Mouse (Mus musculus) urinary bladder, postnatal 14 days (tissue): ENCODE results near the gene Krt88.

Experiments used
- DNase-seq: peaks from one replicate; pipeline ENCODE4 v3.0.0; 2021; ENCODE audit warnings: low spot score

The Krt88 gene

DNA sequence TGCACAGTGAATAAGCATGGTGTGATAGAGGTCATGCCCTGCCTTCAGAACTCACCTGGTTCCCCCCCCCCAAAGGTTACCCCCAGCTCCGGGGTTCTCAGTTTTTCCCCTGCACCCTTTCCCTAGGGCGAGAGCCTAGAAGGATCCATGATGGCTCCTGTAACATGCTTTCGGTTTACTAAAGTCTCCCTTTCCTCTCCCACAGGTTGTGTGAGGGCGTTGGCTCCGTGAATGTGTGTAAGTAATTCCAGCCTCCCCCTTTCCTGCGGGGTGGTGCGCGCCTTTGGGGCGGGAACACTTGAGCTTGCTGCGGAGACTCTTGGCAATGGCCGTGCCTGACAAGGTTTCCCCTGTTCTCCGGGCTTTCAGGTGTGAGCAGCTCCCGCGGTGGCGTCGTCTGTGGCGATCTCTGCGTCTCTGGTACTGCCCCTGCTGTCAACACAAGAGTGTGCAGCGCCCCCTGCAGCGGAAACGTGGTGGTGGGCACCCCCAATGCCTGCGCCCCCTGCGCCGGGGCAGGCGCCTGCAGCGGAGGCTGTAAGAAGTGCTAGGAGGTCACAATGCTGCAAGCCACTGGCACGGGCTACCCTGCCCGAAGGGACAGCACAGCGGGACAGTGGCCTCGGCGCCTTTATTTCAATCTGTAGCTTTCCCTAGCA is 31.6 kb downstream of the Krt88 start:
- DNase-seq, result peak; percentile 56

DNA sequence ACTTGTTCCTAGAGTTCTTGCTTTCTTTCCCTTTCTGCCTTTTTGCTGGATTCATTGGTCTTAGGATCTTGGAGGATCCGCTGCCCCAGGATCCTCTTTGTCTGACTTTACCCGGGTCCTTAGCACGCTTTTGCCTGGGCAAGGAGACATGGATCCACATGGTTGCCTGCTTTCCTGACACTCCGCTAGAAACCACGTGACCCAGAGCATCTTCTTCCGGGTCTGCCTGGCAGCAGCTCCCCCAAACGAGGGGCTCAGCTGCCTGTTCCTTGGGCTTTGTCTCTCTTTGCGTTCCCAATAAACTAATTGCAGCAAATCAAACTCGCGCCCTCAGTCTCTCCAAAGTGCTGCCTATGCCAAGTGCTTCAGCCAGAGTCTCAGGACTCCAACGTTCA is 32.1 kb downstream of the Krt88 start:
- no peak for DNase-seq

DNA sequence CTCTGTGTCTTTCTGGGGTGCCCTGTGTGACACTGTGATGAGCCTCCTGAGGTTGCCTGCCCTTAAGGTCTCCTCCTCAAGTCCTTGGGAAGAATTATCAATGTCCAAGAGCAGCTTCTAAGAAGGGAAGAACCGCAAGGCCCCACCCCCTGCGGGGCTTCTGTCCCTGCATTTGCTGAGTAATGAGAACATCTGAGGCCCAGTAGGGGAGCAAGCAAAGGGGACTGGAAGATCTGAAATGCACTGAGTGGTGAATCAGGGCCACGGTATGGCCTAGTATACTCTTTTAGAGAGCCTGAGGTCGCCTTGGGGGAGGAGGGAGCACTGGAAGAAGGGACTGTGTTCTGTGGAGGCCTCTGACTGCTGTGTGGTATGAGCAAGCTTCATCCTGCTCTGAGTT is 34.5 kb downstream of the Krt88 start:
- no peak for DNase-seq

DNA sequence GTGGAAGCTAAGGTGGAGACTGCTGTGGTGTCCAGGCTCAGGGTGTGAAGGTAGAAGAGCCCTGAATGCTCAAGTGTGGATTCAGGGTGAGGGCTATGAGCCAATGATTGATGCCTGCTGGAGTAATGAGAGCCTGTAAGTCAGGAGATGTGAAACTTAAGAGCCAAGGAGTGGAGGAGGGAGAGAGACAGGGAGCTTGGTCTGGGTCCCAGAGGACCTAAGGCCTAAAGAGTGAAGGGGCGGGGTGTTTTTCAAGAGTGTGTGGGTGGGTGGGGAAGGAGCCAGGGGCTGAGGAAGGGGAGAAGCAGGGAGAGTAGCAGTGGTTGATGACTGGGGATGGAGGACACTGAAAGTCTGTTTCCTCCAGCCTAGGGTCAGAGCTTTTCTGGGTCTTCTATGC is 36.1 kb downstream of the Krt88 start:
- no peak for DNase-seq

DNA sequence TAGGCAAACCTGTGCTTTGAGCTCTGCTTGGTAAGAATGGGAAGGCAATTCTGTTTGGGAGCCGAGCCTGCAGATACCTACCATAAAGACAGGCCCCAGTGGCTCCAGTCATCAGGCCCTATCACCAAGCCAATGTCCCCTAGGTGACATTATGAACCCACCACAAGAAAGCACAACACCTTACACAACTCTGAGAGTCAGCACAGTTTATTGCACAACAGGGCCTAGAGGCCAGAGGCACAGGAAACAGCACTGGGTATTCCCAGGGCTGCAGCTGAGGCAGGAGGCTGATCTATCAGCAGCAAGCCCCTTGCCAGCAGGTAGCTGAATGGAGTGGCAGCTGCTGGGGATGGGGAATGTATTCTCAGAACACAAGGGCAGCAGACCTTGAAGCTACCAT is 37.4 kb downstream of the Krt88 start:
- no peak for DNase-seq

DNA sequence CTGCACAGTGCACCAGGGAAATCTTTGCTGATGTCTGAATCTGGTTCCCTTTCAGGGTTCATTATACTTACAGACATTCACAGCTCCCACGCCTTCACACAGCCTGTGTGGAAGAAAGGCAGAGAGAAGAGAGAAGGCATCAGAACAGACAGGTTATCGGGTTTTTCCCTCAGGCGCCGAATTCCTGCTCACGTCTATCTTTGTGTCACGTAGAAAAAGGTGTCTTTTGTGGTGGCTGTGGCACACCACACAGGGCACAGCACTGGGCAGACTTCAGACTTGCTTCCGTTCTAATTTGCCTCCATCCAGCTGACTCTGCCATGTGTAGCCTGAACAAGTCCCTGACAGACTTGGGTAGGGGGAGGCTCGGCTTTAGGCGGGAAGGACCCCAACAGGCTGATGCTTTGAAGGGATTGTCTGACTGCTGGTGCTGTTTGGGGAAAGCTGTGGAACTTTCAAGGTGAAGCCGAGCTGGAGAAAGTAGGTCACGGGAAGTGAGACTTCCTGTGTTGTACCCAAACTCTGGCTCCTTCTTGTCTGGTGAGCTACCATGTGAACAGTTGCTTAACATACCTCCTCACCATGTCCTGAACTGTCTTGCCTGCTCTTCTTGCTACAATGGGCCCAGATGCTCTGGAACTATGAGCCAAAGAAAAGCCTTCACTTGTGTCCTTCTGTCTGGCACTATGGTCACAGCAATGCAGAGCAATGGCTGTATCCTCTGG is 38.5 kb downstream of the Krt88 start:
- no peak for DNase-seq

DNA sequence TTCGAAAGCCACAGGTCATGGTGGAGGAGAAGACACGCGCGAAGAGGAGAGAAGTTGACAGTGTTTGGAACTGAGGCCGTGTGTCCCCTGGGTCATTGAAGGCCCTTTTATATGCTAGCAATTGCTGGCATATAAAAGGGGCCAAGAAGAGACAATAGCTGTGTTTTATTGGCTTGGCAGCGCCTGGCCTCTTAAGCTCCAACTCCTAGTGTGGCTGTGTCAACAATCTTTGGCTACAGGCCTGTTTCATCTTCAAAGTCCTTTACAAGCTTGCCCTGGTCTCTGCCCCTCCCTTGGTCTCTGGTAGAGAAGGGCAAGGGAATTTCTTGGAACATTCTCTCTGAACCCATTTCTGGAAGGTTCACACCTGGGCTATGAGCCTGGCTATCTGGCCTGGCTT is 43.9 kb downstream of the Krt88 start, which contains the start of gene Krt83:
Gene Krt83 (minus strand): TSS at position 82 of the 400 bp plus-strand sequence.
- DNase-seq, result no peak

DNA sequence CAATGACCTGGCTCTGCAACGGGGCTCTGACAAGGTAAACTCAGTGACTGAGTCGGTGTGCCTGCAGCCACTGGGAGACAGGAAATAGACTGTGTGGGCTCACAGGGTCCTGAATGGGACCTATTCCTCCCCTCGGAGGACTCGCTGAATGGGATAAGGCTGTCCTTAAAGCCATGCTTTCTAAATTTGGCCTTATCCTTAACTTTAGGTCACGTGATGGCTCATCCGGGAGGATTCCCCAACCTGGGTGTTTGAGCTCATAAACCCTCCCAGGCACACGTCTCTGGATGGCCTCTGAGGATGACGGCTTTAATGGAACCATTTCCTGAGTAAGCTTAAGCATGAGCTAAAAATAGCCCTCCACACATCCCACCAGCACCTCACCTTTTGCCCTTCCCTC is 45.2 kb downstream of the Krt88 start:
- no peak for DNase-seq

DNA sequence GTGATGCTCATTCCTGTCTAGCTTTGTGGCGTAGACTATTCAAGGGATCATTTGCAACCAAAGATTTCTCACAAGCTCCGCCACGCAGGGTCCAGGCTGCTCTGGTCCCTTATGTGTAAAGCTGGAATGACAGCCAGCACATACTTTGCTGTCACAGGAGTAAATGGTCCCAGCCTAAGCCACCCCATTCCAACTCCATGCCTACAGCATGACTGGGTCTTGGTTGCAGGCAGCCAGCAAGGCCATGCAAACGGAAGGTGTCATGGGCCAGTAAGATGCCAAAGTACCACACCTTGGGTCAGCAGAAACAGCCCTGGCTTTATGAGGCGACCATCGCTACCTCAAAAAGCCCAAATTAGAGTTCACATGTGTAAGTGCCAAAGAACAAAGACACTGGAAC is 46.2 kb downstream of the Krt88 start:
- DNase-seq, result no peak

DNA sequence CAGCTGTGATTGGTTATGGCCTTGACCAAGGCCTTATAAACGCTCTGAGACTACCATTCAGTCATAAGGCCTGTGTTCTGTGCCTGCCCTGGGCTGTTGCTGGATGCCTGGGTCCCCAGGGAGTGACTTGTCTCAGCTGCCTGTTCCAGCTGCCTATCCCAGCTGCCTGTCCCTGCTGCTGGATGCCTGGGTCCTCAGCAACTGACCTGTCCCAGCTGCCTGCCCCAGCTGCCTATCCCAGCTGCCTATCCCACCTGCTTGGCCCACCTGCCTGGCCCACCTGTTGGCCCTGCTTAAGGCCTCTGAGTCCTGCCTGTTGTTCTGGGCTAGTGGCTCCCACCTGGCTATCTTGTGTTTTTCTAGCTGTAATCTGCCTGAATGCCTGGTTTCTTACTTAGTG is 46.7 kb downstream of the Krt88 start:
- DNase-seq, result no peak

DNA sequence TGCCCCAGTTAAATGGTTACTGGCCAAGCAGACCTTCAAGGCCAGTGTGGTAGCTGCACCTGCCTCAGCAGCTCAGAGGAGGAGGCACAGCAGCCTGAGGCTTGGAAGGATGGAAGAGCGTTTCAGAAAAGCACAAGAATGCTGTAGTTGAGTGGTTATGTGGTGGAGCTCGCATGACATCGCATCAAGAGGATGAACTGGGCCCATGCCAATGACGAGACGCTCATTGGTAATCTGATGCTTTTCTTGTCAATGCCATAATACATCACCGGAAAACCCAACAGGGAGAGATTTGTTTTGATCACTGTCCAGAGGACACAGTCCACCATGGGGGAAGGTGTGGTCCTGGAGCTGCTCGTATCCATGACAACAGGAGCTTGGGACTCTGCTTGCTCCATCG is 47.7 kb downstream of the Krt88 start:
- no peak for DNase-seq

DNA sequence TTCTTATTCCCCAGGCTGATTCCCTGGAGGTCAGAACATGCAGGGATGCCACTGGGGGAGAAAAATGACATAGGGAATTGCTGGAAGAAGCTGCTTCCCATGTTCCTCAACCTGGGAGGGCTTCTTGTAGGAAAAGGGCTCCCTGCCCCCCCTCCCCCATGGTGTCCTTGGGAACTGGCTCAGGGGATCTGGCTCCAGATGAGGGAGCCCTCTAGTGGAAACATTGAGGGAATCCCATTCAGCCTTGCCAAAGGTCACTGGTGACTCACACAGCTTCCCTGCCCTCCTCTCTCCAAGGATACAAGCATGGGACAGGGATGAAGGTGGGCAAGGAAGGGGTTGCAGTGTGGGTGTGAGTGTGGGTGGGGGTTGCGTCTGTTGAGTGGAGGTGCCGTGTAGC is 49.6 kb downstream of the Krt88 start:
- peak; percentile 49 for DNase-seq
